ENCODE assay signal across 8 mouse cellular contexts in genomic region chr10:127479131-127479530, GRCm38 (mm10). TPM values are rescaled to one million over a fixed set of nuclear protein-coding genes. Genes with fewer than 3 reads are reported as not detected.
A peak's percentile ranks its signal among the peaks of the same experiment; 100 is the strongest.
DNase-seq lines count a peak whose midpoint lies in the region; ATAC-seq lines count a peak whose summit lies in the region.

No protein-coding gene starts in this region.

- no peak for ATAC-seq in granulocyte monocyte progenitor cell, adult 5-6 weeks (replicated peaks; ENCODE audit: poor library complexity, severe bottlenecking)

- peak; percentile 22 for DNase-seq in heart, adult 8-10 months (ENCODE audit: low spot score)
- DNase-seq in heart, adult 9 months (ENCODE audit: low spot score in 2 of 2): no peak
- peak; percentile 57 for DNase-seq in lung, postnatal 10 days
- no peak for DNase-seq in lung, postnatal 4 days
- DNase-seq in c-Kit-positive CD71-positive TER-119-positive erythroid progenitor cells, embryonic 14.5 days (ENCODE audit: low spot score): peak; percentile 13
- DNase-seq in retina, postnatal 1 day: peak; percentile 65
- no peak for DNase-seq in gastrocnemius, postnatal 25 days

RNA-seq across cellular contexts. Expression of gene Stac3, which starts 22.4 kb away (rescaled TPM):
- total RNA-seq in heart, adult 8-10 months (2022): 1 to 10 TPM in 1 of 4 experiments, under 1 TPM in 2, not detected in 1; 0.66 to 1.5 (median 0.76) TPM
- total RNA-seq in gastrocnemius, postnatal 25 days (2021): 100 to 1,000 TPM; 308 to 367 TPM
- total RNA-seq in granulocyte monocyte progenitor cell, adult 5-6 weeks (2014; fragmentation: Nextera tagmentation): 0.90 TPM in 1 of 2 replicates, not detected in the other
- total RNA-seq in granulocyte monocyte progenitor cell, adult 5-6 weeks (2017): 0.13 and 0.26 TPM in 2 replicates

RNA-seq across cellular contexts. Expression of gene Ndufa4l2, which starts 35.6 kb away (rescaled TPM):
- total RNA-seq in heart, adult 8-10 months (2022): 10 to 100 TPM; 17.2 to 26.5 (median 21.6) TPM
- total RNA-seq in gastrocnemius, postnatal 25 days (2021): 10 to 100 TPM; 11.4 to 15.1 TPM
- 1.2 TPM in 1 of 2 replicates, not detected in the other for total RNA-seq in granulocyte monocyte progenitor cell, adult 5-6 weeks (2014; fragmentation: Nextera tagmentation)
- not detected in 2 replicates for total RNA-seq in granulocyte monocyte progenitor cell, adult 5-6 weeks (2017)

RNA-seq across cellular contexts. Expression of gene Shmt2, which starts 43.1 kb away (rescaled TPM):
- total RNA-seq in heart, adult 8-10 months (2022): 10 to 100 TPM; 41.6 to 48.4 (median 44.5) TPM
- total RNA-seq in gastrocnemius, postnatal 25 days (2021): 10 to 100 TPM; 24.9 to 26.6 TPM
- 126 and 187 TPM in 2 replicates for total RNA-seq in granulocyte monocyte progenitor cell, adult 5-6 weeks (2014; fragmentation: Nextera tagmentation)
- total RNA-seq in granulocyte monocyte progenitor cell, adult 5-6 weeks (2017): 102 and 103 TPM in 2 replicates

RNA-seq across cellular contexts. Expression of gene Nxph4, which starts 55.2 kb away (rescaled TPM):
- under 1 TPM; 0.22 to 0.66 (median 0.50) TPM for total RNA-seq in heart, adult 8-10 months (2022)
- under 1 TPM; 0.26 to 0.32 TPM for total RNA-seq in gastrocnemius, postnatal 25 days (2021)
- total RNA-seq in granulocyte monocyte progenitor cell, adult 5-6 weeks (2014; fragmentation: Nextera tagmentation): not detected in 2 replicates
- total RNA-seq in granulocyte monocyte progenitor cell, adult 5-6 weeks (2017): not detected in 2 replicates

Comparison
In these comparisons a context has a peak if more than half of its experiments do, and no peak if none do; other contexts are left out.
1. DNase-seq: peak in heart, adult 8-10 months (single experiment), lung, postnatal 10 days (single experiment), c-Kit-positive CD71-positive TER-119-positive erythroid progenitor cells, embryonic 14.5 days (single experiment) and retina, postnatal 1 day (single experiment); none in heart, adult 9 months (0 of 2), lung, postnatal 4 days (0 of 2) and gastrocnemius, postnatal 25 days (single experiment).
2. RNA of gene Stac3, which starts 22.4 kb away (total RNA-seq): 308 to 367 TPM in gastrocnemius, postnatal 25 days; 0.66 to 1.5 TPM in heart, adult 8-10 months and 0.13 to 0.90 TPM in granulocyte monocyte progenitor cell, adult 5-6 weeks; every median in the first group is over 100 times any median in the second.
3. RNA of gene Ndufa4l2, which starts 35.6 kb away (total RNA-seq): 17.2 to 26.5 TPM in heart, adult 8-10 months and 11.4 to 15.1 TPM in gastrocnemius, postnatal 25 days; 1.2 TPM in granulocyte monocyte progenitor cell, adult 5-6 weeks; every median in the first group is over 4 times any median in the second.